Mouse (Mus musculus) T-helper 1 cell (primary cell): ENCODE measurements around the gene Dhps.
"Not testable (repeated sequence)": the region's sequence is repeated elsewhere in the genome, so short reads cannot be mapped to it uniquely, and the experiment has no call there.

ENCODE experiments used
- in situ Hi-C: fragments of 300-600 bp; cut with MboI, MseI; formaldehyde crosslinking; loops from one replicate; pipeline ENCODE4 v1.15.1; 2025; ENCODE audit warnings: high pct_unique_total_duplicates

Gene Dhps

DNA sequence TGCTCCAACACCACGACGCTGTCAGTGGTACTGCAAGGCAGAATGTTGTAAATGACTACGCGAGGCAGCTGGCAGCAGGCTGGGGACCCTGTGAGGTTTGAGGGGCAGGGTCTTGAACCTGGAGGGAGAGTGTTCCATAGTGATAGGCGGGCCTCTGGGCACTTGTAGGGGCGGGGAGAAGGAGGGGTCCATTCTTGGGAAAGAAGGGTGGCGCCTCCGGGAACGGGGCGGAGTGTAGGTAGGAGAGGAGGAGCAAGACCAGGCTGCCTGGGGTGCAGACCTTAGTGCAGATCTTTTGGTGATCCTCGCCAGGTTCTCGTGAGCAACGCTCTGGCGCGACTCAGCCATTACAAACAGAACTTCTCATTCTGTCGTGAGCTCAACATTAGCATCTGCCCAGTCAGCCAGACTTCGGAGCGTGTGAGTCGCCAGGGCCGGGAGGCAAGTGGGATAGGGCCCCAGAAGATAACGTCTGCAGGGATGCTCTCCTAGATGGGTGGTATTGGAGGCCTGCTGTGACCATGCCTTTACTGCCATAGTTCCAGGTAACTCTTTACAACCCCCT is 20.1 kb downstream of the Dhps start:
- in situ Hi-C loops = no loop called here

DNA sequence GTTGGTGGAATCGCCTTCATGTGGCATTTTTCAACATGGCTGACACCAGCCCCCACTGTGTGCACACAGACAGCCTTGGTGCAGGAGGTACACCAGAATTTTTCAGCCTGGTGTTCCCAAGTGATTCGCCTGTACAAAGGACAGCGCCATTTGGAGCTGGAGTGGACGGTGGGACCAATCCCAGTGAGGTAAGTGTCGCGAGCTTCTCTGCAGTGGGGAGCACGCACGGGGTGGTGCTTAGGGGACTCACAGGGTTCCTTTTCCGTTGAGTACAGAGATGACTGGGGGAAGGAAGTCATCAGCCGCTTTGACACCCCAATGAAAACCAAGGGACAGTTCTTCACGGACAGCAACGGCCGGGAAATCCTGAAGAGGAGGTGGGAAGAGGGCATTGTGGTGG is 23.5 kb downstream of the Dhps start:
- in situ Hi-C loops = no loop called here

DNA sequence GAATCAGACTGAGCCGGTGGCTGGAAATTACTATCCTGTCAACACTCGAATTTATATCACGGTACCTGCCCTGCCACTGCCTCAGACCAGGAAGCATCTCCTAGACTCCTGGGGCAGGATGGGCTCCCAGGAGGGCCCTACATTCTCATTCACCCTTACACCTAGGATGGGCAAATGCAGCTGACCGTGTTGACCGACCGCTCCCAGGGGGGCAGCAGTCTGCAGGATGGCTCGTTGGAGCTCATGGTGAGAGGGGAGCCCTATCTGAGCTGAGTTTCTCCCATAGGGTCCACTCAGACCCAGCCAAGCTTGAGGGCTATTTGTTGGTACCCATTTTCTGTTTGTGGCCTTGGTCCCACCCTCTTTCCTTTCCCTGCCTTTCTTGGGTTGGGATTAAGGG is 24.0 kb downstream of the Dhps start:
- in situ Hi-C loops = no loop called here

DNA sequence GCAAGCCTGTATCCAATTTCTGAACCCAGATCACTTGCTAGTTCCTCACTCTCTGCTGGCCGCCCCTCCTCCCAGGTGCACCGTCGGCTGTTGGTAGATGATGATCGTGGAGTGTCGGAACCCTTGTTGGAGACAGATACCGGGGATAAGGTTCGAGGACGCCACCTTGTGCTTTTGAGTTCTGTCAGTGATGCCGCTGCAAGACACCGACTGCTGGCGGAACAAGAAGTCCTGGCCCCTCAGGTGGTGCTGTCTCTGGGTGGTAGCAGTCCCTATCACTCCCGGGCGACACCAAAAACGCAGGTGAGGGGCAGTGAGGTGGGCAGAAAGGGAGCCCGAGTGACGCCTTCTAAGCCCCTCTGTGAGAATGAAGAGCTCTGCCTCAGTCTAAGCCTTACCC is 24.6 kb downstream of the Dhps start:
- in situ Hi-C loops = no loop called here

DNA sequence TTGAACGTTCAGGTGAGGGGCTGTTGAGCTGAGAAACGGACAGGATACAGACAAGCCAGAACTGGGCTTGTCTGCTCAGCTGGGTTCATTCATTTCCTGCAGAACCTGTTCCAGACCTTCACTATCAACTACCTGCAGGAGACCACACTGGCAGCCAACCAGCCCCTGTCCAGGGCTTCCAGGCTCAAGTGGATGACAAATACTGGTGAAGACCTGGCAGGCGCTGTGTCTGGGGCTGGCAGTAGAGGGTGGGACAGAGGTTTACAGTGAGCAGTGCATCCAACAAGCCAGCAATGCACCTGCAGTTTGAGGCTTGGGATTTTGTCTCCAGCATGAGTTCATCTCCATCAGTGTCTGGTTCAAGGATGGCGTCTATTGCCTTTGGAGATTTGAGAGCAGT is 25.3 kb downstream of the Dhps start:
- in situ Hi-C loops = no loop called here

DNA sequence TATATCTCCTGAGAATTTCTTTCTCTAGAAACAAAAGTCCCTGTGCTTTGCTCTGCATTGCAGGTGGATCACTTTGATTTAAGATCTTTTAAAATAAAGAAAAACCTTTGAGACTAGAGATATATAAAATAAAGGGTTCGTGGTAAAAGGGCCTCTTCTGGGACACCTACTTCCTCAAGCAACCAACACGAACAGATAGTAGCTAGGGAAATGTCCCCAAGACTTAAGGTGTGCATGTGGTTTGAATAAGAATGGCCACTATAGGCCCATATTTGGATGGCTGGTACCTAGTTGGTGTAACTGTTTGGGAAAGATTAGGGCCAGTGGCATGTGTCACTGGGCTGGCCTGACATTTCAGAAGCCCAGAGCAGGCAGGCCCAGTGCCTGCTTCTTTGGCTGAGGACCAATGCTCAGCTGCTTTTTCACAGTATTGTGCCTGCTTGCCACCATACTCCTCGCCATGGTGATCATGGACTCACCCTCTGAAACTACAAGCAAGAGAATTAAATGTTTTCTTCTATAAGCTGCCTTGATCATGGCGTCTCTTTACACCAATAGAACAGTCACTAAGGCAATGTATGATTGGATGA is 28.6 kb downstream of the Dhps start:
- in situ Hi-C loops = no loop called here

DNA sequence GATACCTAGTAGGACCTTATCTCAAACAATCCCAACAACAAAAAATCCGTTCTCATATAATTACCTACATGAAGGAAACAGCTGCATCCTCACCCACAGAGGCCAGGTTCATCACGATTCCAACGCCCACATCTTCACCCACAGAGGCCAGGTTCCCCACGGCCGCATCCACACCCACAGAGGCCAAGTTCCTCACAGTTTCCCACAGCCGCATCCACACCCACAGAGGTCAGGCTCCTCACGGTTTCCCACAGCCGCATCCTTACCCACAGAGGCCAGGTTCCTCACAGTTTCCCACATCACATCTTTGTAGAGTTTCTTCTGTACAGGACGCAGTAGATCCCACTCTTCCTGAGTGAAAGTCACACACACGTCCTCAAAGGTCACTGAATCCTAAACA is 41.7 kb downstream of the Dhps start:
- in situ Hi-C loops = no loop called here

DNA sequence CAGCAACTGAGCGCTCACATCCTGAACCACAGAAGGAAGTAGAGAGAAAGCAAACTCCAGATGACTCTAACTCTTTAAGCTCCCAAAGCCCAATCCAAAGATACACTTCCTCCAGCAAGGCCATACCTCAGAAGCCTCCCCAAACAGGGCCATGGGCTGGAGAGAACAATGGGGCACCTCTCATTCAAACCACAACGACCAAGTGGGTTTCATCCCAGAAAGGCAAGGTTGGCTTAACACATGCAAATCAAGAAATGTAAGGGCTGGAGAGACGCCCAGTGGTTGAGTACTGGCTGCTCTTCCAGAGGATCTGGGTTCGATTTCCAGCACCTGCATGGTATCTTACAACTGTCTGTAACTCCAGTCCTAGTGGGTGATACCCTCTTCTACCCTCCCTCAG is 43.9 kb downstream of the Dhps start:
- in situ Hi-C loops = no loop called here

DNA sequence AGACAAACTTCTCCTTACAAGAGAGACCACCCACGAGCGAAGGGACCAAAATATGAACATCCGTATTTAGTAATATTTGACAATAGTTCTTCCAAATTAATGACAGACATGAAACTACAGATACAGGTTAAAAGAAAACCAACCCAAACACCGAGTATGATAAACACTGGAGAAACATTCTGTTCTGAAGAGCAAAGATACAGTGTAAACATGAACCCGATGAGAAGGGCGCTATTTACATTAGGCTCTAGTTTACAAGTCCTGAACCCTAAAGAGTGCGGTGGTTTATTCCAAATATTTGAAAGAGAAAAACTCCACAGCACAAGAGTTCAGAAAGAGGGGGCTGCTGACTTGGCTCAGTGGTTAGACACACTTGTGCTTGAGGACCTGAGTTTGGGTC is 45.4 kb downstream of the Dhps start:
- in situ Hi-C loops = no loop called here

DNA sequence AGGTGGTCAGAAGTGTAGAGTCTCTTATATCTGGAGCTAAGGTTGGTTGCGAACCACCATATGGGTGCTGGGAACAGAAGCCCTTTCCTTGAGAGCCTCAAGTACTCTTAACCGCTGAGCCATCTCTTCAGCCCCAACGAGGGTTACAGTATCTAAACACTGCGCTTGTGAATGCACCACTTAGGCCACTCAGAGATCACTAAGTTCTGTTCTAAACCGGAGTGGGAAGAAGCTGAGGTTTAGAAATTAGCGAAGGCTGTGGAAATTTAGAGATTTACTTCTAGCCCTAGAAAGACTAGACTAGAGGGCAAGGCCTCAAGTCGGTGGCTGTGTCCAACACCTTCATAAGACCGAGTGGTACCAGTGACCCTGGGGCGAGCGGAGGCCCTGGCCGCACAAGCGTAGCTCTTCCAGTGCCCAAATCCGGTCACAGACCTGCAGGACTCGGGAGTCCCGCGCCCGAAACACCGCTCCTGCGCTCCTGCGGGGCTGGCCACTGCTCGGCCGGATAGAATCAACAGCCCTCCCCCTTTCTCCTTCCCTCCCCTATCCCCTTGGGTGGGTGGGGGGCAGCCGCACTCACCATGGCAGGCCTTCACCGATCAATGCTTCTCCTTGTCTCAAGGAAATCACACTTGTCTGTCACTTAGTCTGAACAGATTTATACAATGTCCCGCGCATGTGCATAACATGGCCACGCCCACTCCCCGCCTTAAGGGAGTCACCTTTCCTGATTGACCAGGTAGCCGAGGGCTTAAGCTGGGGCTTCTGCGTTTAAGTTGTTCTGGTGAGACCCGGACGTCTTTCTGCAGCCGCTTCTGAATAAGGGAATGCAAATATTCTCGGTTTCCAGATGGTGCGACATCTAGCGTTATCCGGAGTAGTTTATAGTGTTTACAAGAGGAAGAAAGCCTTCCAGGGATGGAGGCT is 47.8 kb downstream of the Dhps start:
- in situ Hi-C loops = no loop called here

DNA sequence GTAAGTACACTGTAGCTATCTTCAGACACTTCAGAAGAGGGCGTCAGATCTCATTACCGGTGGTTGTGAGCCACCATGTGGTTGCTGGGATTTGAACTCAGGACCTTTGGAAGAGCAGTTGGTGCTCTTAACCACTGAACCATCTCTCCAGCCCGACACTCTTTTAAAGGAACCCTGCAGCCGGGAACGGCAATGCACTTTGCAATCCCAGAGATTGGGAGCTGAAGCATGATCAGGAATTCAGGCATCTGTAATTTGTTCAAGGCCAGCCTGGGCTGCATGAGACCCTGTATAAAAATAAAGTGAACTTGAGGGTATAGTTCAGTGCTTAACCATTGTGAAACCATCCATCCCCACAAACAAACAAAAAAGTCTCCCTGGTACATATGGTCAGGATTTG is 48.7 kb downstream of the Dhps start:
- in situ Hi-C loops = not testable (repeated sequence)

DNA sequence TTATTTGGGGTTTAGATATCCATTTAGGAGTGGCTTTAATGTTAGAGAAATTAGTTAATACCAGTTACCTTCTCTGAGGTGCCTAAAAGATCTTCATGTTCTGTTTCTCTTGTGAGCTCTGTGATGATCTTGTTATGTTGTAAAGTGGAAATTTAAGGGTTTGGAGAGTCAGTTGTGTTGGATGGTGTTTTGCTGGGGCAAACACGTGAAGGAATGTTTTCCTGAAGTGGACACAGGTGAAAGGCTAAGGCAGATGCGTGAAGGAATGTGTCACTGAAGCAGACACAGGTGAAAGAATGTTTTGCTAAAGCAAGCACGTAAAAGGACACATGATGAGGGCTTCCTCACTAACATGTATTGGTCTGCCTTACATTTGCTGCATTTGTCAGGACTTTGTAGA is 51.4 kb downstream of the Dhps start, which contains the start of gene Zfp791:
Zfp791 (minus strand) TSS at position 101 of the 400 bp plus-strand sequence.
- in situ Hi-C loops = no loop called here

DNA sequence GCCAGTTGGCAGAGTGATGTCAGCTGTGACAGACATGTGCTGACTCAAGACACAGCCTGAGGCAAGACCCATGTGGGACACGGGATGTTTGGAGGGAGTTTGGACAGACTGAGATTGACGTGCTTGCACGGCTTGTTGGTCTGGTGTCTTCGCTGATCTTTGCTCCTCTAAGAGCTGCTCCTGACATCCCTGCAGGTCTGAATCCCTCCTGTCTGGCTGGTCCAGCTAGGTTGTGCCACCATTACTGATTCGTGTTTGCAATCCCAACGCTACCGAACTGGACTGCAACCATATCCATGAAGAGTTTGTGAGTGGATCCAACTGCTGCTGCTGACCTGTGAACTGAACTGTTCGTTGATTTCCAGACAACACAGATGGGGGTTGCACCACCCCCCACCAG is 52.1 kb downstream of the Dhps start:
- in situ Hi-C loops = no loop called here
